Mouse (Mus musculus): ENCODE results near the gene Cbx3.

- TF ChIP-seq CTCF (IDR thresholded peaks at IDR 0.05; ENCODE audit: borderline replicate concordance, control insufficient read depth, extremely low read depth, insufficient read depth, low read length, poor library complexity) (no peak), POLR2A (IDR thresholded peaks at IDR 0.05; ENCODE audit: control insufficient read depth, extremely low read depth, insufficient read depth, low read length, poor library complexity) (no peak)
Observed at GRCm38 (mm10) chr6:51523310-51523709, 53.1 kb downstream of the Cbx3 start.

Measured in thymus, adult 2 months (tissue).